Mouse (Mus musculus) brain, embryonic 14.5 days (tissue): ENCODE measurements around the gene Tmem54.

Experiments used
- CTCF ChIP-seq: fragments of 200-500 bp; IDR thresholded peaks from 2 replicates; pipeline ENCODE4 v1.5.1; 2012; ENCODE audit warnings: inconsistent platforms, mild to moderate bottlenecking, moderate library complexity, borderline replicate concordance; ENCODE audit not compliant: insufficient read depth, insufficient read length; ENCODE audit errors: extremely low read depth
- POLR2A ChIP-seq: fragments of 200-500 bp; IDR thresholded peaks from 2 replicates; pipeline ENCODE4 v1.6.1; 2012; ENCODE audit warnings: mild to moderate bottlenecking, inconsistent platforms, borderline replicate concordance; ENCODE audit not compliant: poor library complexity, insufficient read depth, insufficient read length, severe bottlenecking; ENCODE audit errors: extremely low read depth

DNA sequence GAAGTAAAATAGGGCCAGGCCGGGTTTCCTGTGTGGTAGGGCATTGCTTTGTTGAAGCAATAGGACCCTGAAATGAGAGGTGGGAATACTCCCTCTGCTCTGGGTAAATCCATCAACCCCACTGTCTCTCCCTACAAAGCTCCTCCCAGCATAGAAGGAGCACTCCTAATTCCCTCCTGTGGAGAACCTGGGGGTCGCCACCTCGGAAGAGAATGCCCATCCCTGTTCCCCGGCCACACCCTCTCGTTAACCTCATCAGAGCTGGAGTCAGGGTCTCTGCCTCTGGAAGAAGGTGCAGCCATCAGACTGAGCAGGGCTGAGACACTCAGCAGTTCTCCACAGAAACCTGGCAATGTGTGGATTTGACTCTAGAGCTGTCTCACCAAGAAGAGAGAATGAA, 17.5 kb upstream of the Tmem54 start:
- TF ChIP-seq POLR2A, result no peak
- no peak for TF ChIP-seq CTCF
